Mouse (Mus musculus) midbrain, embryonic 14.5 days (tissue): ENCODE data around the gene Olfr646. TPM values are rescaled to one million over a fixed set of nuclear protein-coding genes. Genes with fewer than 3 reads are reported as not detected.

Experiments
- ATAC-seq: fragments of 200-750 bp; cut with Nextera tagmentation; 2 replicates; pipeline ENCODE4 v1.8.0; 2017; ENCODE audit warnings: moderate number of reproducible peaks, moderate library complexity; ENCODE audit not compliant: low FRiP score, low TSS enrichment
- DNase-seq: peaks from one replicate; pipeline ENCODE4 v3.0.0-alpha.2; 2015
- H3K27ac ChIP-seq: fragments of 300-500 bp; sonication (generic); replicated peaks from 2 replicates; pipeline ENCODE4 v1.5.1; 2014; ENCODE audit warnings: mild to moderate bottlenecking, low read depth, low read length, moderate library complexity
- H3K27me3 ChIP-seq: fragments of 300-500 bp; sonication (generic); 2 replicates; pipeline ENCODE4 v1.6.1; 2014; ENCODE audit warnings: low read length, control low read depth, mixed read lengths; ENCODE audit not compliant: control insufficient read depth, insufficient read depth
- H3K36me3 ChIP-seq: fragments of 300-500 bp; sonication (generic); 2 replicates; pipeline ENCODE4 v1.6.1; 2014; ENCODE audit warnings: low read length, control low read depth; ENCODE audit not compliant: control insufficient read depth, insufficient read depth
- H3K4me1 ChIP-seq: fragments of 300-500 bp; sonication (generic); 2 replicates; pipeline ENCODE4 v1.6.1; 2014; ENCODE audit warnings: mild to moderate bottlenecking, antibody characterized with exemption, low read length, control low read depth; ENCODE audit not compliant: control insufficient read depth, insufficient read depth
- H3K4me2 ChIP-seq: fragments of 300-500 bp; sonication (generic); 2 replicates; pipeline ENCODE4 v1.6.1; 2014; ENCODE audit warnings: mild to moderate bottlenecking, low read length, moderate library complexity
- H3K4me3 ChIP-seq: fragments of 300-500 bp; sonication (generic); replicated peaks from 2 replicates; pipeline ENCODE4 v1.5.1; 2014; ENCODE audit warnings: low read depth, low read length
- H3K9ac ChIP-seq: fragments of 300-500 bp; sonication (generic); replicated peaks from 2 replicates; pipeline ENCODE4 v1.6.1; 2014; ENCODE audit warnings: mild to moderate bottlenecking, low read length, moderate library complexity
- H3K9me3 ChIP-seq: fragments of 300-500 bp; sonication (generic); 2 replicates; pipeline ENCODE4 v1.6.1; 2016; ENCODE audit warnings: low read length, control low read depth, mixed read lengths; ENCODE audit not compliant: control insufficient read depth
- WGBS: fragments of 180-500 bp; shearing (Covaris S2); extraction: QIAGEN DNeasy Blood & Tissue Kit; methylation state at CpG from one replicate; pipeline ENCODE4 v1.1.7; 2014; 5-methylcytosine and 5-hydroxymethylcytosine counted together
- polyA plus RNA-seq: library from polyadenylated mRNA; unstranded; fragments of >200 nt; fragmentation: Nextera tagmentation; extraction: Ambion mirVana; gene quantifications from 2 replicates; pipeline ENCODE4 v1.2.1, GENCODE M21; 2014

The Olfr646 gene
- polyA plus RNA-seq, 1 experiment from 2014 or later, result not detected

- no peak for ATAC-seq
- WGBS, result 90% methylated on average over 2 of the region's 2 CpGs
- Histone ChIP-seq H3K27ac (no peak within 1 kb of the TSS), H3K4me1 (no peaks in the 10 kb centered on the region), H3K36me3 (no peaks in the 10 kb centered on the region), H3K9me3 (no peaks in the 10 kb centered on the region), H3K4me3 (no peak within 1 kb of the TSS), H3K9ac (no peak within 1 kb of the TSS), H3K27me3 (no peaks in the 10 kb centered on the region), H3K4me2 (no peak within 1 kb of the TSS)
- DNase-seq, result no peak
Measured at GRCm38 (mm10) chr7:104150456-104150855, 45.8 kb downstream of the Olfr646 start, which contains the start of gene Ubqlnl. TSS of gene Ubqlnl (minus strand) at chr7:104150556.

Other genes with a start within 250 kb of the Olfr646 start
- gene Olfr66, start 218.6 kb upstream of the Olfr646 start, polyA plus RNA-seq, result not detected in 2 replicates
- not detected in 2 replicates for gene Olfr64, start 210.4 kb upstream of the Olfr646 start, polyA plus RNA-seq
- gene Olfr65, start 201.4 kb upstream of the Olfr646 start, polyA plus RNA-seq, result not detected in 2 replicates
- not detected in 2 replicates for gene Olfr631, start 176.0 kb upstream of the Olfr646 start, polyA plus RNA-seq
- gene Olfr632, start 170.5 kb upstream of the Olfr646 start, polyA plus RNA-seq, result not detected in 2 replicates
- not detected in 2 replicates for gene Olfr633, start 160.4 kb upstream of the Olfr646 start, polyA plus RNA-seq
- not detected in 2 replicates for gene Olfr635, start 133.7 kb upstream of the Olfr646 start, polyA plus RNA-seq
- gene Olfr638, start 106.1 kb upstream of the Olfr646 start, polyA plus RNA-seq, result not detected in 2 replicates
- not detected in 2 replicates for gene Olfr639, start 87.6 kb upstream of the Olfr646 start, polyA plus RNA-seq
- not detected in 2 replicates for gene Olfr640, start 79.3 kb upstream of the Olfr646 start, polyA plus RNA-seq
- gene Olfr641, start 69.4 kb upstream of the Olfr646 start, polyA plus RNA-seq, result not detected in 2 replicates
- gene Olfr642, start 52.2 kb upstream of the Olfr646 start, polyA plus RNA-seq, result not detected in 2 replicates
- not detected in 2 replicates for gene 4930516K23Rik, start 43.4 kb upstream of the Olfr646 start, polyA plus RNA-seq
- not detected in 2 replicates for gene Olfr644, start 33.0 kb upstream of the Olfr646 start, polyA plus RNA-seq
- gene Olfr645, start 19.4 kb upstream of the Olfr646 start, polyA plus RNA-seq, result not detected in 2 replicates
- gene Ubqln5, start 25.0 kb downstream of the Olfr646 start, polyA plus RNA-seq, result not detected in 2 replicates
- not detected in 2 replicates for gene Olfr643, start 32.5 kb downstream of the Olfr646 start, polyA plus RNA-seq
- not detected in 2 replicates for gene Ubqln3, start 38.4 kb downstream of the Olfr646 start, polyA plus RNA-seq
- not detected in 2 replicates for gene Ubqlnl, start 45.7 kb downstream of the Olfr646 start, polyA plus RNA-seq
- not detected in 2 replicates for gene Olfm5, start 60.0 kb downstream of the Olfr646 start, polyA plus RNA-seq
- 0.50 and 0.74 TPM in 2 replicates for gene Olfr648, start 78.5 kb downstream of the Olfr646 start, polyA plus RNA-seq
- not detected in 2 replicates for gene Olfr649, start 91.1 kb downstream of the Olfr646 start, polyA plus RNA-seq
- gene Trim6, start 113.9 kb downstream of the Olfr646 start, polyA plus RNA-seq, result 0.19 and 0.59 TPM in 2 replicates
- 0.38 and 1.4 TPM in 2 replicates for gene Trim34a, start 139.6 kb downstream of the Olfr646 start, polyA plus RNA-seq
- 0.11 TPM in 1 of 2 replicates, not detected in the other for gene Trim5, start 183.2 kb downstream of the Olfr646 start, polyA plus RNA-seq
- gene Trim12a, start 210.6 kb downstream of the Olfr646 start, polyA plus RNA-seq, result 1.1 and 1.6 TPM in 2 replicates
- not detected in 2 replicates for gene Trim34b, start 224.6 kb downstream of the Olfr646 start, polyA plus RNA-seq
- gene Trim12c, start 248.5 kb downstream of the Olfr646 start, polyA plus RNA-seq, result 1.0 and 1.4 TPM in 2 replicates